Comparison of ENCODE assay signal across 8 mouse cellular contexts in the genomic region with DNA sequence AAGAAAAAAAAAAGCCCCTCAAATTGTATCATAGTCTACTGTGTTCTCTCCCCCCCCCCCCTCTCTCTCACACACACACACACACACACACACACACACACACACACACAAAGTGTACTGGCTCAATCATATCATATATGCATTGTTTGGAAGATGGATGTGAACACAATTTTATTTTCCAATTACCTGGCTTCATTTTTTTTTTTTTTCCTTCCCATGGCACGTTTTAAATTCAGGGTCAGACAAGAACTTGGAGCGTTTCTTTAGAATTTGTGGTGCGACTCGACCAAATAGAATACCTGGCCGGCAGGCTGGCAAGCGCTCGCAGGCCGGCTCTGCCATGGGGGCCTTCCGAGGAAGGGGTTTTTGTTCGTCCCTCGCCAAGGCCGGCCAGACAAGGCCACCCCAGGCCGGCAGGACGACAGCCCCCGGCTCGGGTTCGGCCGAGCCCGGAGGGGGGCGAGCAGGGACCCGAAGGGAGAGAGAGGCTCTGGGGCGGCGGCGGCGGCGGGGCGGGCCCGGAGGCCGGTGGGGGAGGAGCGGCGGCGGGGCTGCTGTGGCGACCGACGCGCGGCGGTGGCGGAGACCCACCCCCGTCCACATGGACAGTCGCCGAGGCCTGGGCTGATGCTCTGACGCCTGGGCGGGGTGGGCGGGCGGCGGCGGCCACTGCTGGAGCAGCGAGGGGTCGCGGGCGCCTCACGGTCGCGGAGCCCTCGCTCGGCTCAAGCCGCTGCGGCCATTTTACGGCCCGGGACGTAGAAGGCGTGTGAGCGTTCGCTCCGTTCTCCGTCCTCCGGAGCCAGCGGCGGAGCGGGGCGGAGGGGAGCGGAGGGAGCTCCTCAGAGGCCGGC. TPM values are rescaled to one million over a fixed set of nuclear protein-coding genes. Genes with fewer than 3 reads are reported as not detected.
A peak's percentile ranks its signal among the peaks of the same experiment; 100 is the strongest.
DNase-seq lines count a peak whose midpoint lies in the region; ATAC-seq and TF ChIP-seq lines count a peak whose summit lies in the region.

Senp6 (plus strand) TSS at position 537 of the 854 bp plus-strand sequence.

- peak within 1 kb of the TSS; percentile 98 for H3K27ac ChIP-seq in bone marrow, adult 2 months (ENCODE audit: control insufficient read depth, insufficient read depth, low read depth, low read length, poor library complexity)
- peak within 1 kb of the TSS; percentile 100 for H3K27ac ChIP-seq in heart, embryonic 11.5 days (ENCODE audit: low read depth, low read length)
- H3K27ac ChIP-seq in kidney, embryonic 15.5 days, result peak within 1 kb of the TSS; percentile 100
- peak within 1 kb of the TSS; percentile 91 for H3K27ac ChIP-seq in liver, embryonic 13.5 days
- H3K27ac ChIP-seq in stomach, postnatal 0 days (replicated peaks), result peak within 1 kb of the TSS; percentile 99

- peak; percentile 80 for DNase-seq in CD4-positive helper T cell, adult 2 months (ENCODE audit: low read depth, low spot score)
- DNase-seq in liver, embryonic 13.5 days, result peak; percentile 59
- peak; percentile 34 to 59 for DNase-seq in natural killer cell, adult 2 months (ENCODE audit: low spot score in 2 of 2)
- peak; percentile 87 for DNase-seq in stomach, postnatal 0 days (ENCODE audit: low spot score)

- 1% methylated on average over 62 of the region's 74 CpGs for WGBS in bone marrow, adult 2 months
- WGBS in heart, embryonic 11.5 days (ENCODE audit: insufficient replicate concordance), result under 1% methylated on average over 58 of the region's 74 CpGs
- under 1% methylated on average over 70 of the region's 74 CpGs for WGBS in kidney, embryonic 15.5 days
- WGBS in liver, embryonic 13.5 days (ENCODE audit: insufficient replicate concordance), result under 1% methylated on average over 70 of the region's 74 CpGs
- under 1% methylated on average over 43 of the region's 74 CpGs for WGBS in stomach, postnatal 0 days

- TF ChIP-seq CTCF in bone marrow, adult 2 months (IDR thresholded peaks at IDR 0.05; ENCODE audit: control insufficient read depth, insufficient read depth, low read length), result no peak
- TF ChIP-seq CTCF in stomach, postnatal 0 days (IDR thresholded peaks at IDR 0.05; ENCODE audit: low read depth), result no peak; the same call in 1 of the 2 replicates

- no peak for TF ChIP-seq POLR2A in bone marrow, adult 2 months (IDR thresholded peaks at IDR 0.05; ENCODE audit: borderline replicate concordance, control insufficient read depth, low read depth, low read length)

- peak within 1 kb of the TSS; percentile 65 for H3K4me2 ChIP-seq in heart, embryonic 11.5 days
- H3K4me2 ChIP-seq in kidney, embryonic 15.5 days, result peak within 1 kb of the TSS; percentile 64
- H3K4me2 ChIP-seq in liver, embryonic 13.5 days, result peak within 1 kb of the TSS; percentile 81
- peak within 1 kb of the TSS; percentile 68 for H3K4me2 ChIP-seq in stomach, postnatal 0 days (replicated peaks; ENCODE audit: low read depth)

- no peaks in the 10 kb centered on the region for H3K36me3 ChIP-seq in heart, embryonic 11.5 days (ENCODE audit: control insufficient read depth, insufficient read depth, low read length)
- H3K36me3 ChIP-seq in kidney, embryonic 15.5 days, result no peaks in the 10 kb centered on the region
- no peaks in the 10 kb centered on the region for H3K36me3 ChIP-seq in liver, embryonic 13.5 days
- H3K36me3 ChIP-seq in stomach, postnatal 0 days (ENCODE audit: control insufficient read depth, insufficient read depth, low read length), result no peaks in the 10 kb centered on the region

- ATAC-seq in erythroblast, adult 5-6 weeks (replicated peaks; ENCODE audit: low FRiP score, poor library complexity, severe bottlenecking), result peak; percentile 84
- peak; percentile 92 for ATAC-seq in heart, embryonic 11.5 days (replicated peaks; ENCODE audit: insufficient number of reproducible peaks, low FRiP score, low TSS enrichment)
- peak; percentile 96 for ATAC-seq in kidney, embryonic 15.5 days (replicated peaks; ENCODE audit: low FRiP score)
- peak; percentile 86 for ATAC-seq in liver, embryonic 13.5 days (ENCODE audit: low read depth)
- peak; percentile 81 for ATAC-seq in stomach, postnatal 0 days (ENCODE audit: low FRiP score, low TSS enrichment)

- no peaks in the 10 kb centered on the region for H3K4me1 ChIP-seq in bone marrow, adult 2 months (ENCODE audit: control insufficient read depth, insufficient read depth, low read length)
- H3K4me1 ChIP-seq in heart, embryonic 11.5 days (ENCODE audit: control insufficient read depth, insufficient read depth, low read length), result peaks cover 20% of the 10 kb centered on the region
- peaks cover 26% of the 10 kb centered on the region for H3K4me1 ChIP-seq in kidney, embryonic 15.5 days
- peaks cover 28% of the 10 kb centered on the region for H3K4me1 ChIP-seq in liver, embryonic 13.5 days (replicated peaks)
- no peaks in the 10 kb centered on the region; the same call in 1 of the 2 replicates for H3K4me1 ChIP-seq in stomach, postnatal 0 days (replicated peaks; ENCODE audit: control insufficient read depth, insufficient read depth)

- H3K9me3 ChIP-seq in heart, embryonic 11.5 days (replicated peaks; ENCODE audit: control insufficient read depth, low read length), result no peaks in the 10 kb centered on the region
- peaks cover 3% of the 10 kb centered on the region; the same call in 1 of the 2 replicates for H3K9me3 ChIP-seq in kidney, embryonic 15.5 days (replicated peaks)
- peaks cover 10% of the 10 kb centered on the region; the same call in 1 of the 2 replicates for H3K9me3 ChIP-seq in liver, embryonic 13.5 days (replicated peaks)
- no peaks in the 10 kb centered on the region for H3K9me3 ChIP-seq in stomach, postnatal 0 days (ENCODE audit: control insufficient read depth, low read length)

- TF ChIP-seq EP300 in stomach, postnatal 0 days (optimal IDR thresholded peaks at IDR 0.05), result no peak

- H3K27me3 ChIP-seq in heart, embryonic 11.5 days (ENCODE audit: control insufficient read depth, insufficient read depth, low read length), result no peaks in the 10 kb centered on the region
- H3K27me3 ChIP-seq in kidney, embryonic 15.5 days, result no peaks in the 10 kb centered on the region
- H3K27me3 ChIP-seq in liver, embryonic 13.5 days, result no peaks in the 10 kb centered on the region
- H3K27me3 ChIP-seq in stomach, postnatal 0 days (ENCODE audit: control insufficient read depth, insufficient read depth, low read length), result no peaks in the 10 kb centered on the region

- peak within 1 kb of the TSS; percentile 98 for H3K4me3 ChIP-seq in bone marrow, adult 2 months (replicated peaks; ENCODE audit: control insufficient read depth, low read depth, low read length)
- H3K4me3 ChIP-seq in heart, embryonic 11.5 days (ENCODE audit: low read depth, low read length), result peak within 1 kb of the TSS; percentile 90
- peak within 1 kb of the TSS; percentile 77 for H3K4me3 ChIP-seq in kidney, embryonic 15.5 days (replicated peaks)
- peak within 1 kb of the TSS; percentile 98 for H3K4me3 ChIP-seq in liver, embryonic 13.5 days (replicated peaks)
- H3K4me3 ChIP-seq in stomach, postnatal 0 days (ENCODE audit: low read depth, low read length), result peak within 1 kb of the TSS; percentile 97

- peak within 1 kb of the TSS; percentile 98 for H3K9ac ChIP-seq in heart, embryonic 11.5 days (ENCODE audit: low read depth, low read length)
- H3K9ac ChIP-seq in kidney, embryonic 15.5 days, result peak within 1 kb of the TSS; percentile 98
- H3K9ac ChIP-seq in liver, embryonic 13.5 days, result peak within 1 kb of the TSS; percentile 97
- H3K9ac ChIP-seq in stomach, postnatal 0 days (ENCODE audit: low read length), result peak within 1 kb of the TSS; percentile 100

RNA-seq across cellular contexts. Expression of gene Senp6, which starts in this region (rescaled TPM):
- 23.4 and 43.4 TPM in 2 replicates for polyA plus RNA-seq in bone marrow, adult 2 months (2011; ENCODE audit: insufficient read depth, insufficient read length, low replicate concordance, missing spikeins)
- total RNA-seq in erythroblast, adult 5-6 weeks (2015; ENCODE audit: low replicate concordance), result 40.2 and 63.5 TPM in 2 replicates
- total RNA-seq in erythroblast, adult 5-6 weeks (2017; ENCODE audit: low replicate concordance), result 39.6 and 50.7 TPM in 2 replicates
- 45.3 and 52.6 TPM in 2 replicates for polyA plus RNA-seq in heart, embryonic 11.5 days (2014; fragmentation: Nextera tagmentation; extraction: Ambion mirVana)
- 50.2 and 50.7 TPM in 2 replicates for polyA plus RNA-seq in kidney, embryonic 15.5 days (2015; fragmentation: Nextera tagmentation; extraction: Ambion mirVana)
- 15.9 and 16.6 TPM in 2 replicates for polyA plus RNA-seq in liver, embryonic 13.5 days (2015; fragmentation: Nextera tagmentation; extraction: Ambion mirVana)
- 30.2 and 31.2 TPM in 2 replicates for polyA plus RNA-seq in stomach, postnatal 0 days (2015; fragmentation: Nextera tagmentation; extraction: Ambion mirVana)

Comparison
In these comparisons a context has a peak if more than half of its experiments do, and no peak if none do; other contexts are left out.
1. Peak in every context shown above with its lines: DNase-seq, ATAC-seq, H3K4me3 ChIP-seq and H3K27ac ChIP-seq.